Mouse (Mus musculus) myocyte (in vitro differentiated cells): Measurements from ENCODE around the gene Thap8.

Experiments
- CEBPB ChIP-seq: IDR thresholded peaks from 2 replicates; pipeline ENCODE4 v1.6.1; 2011; ENCODE audit warnings: mild to moderate bottlenecking, moderate library complexity; ENCODE audit not compliant: poor library complexity, insufficient read depth, severe bottlenecking
- POLR2A ChIP-seq: IDR thresholded peaks from one replicate; pipeline ENCODE4 v1.6.1; 2011; ENCODE audit warnings: low read depth, mild to moderate bottlenecking, control low read depth, moderate library complexity; ENCODE audit not compliant: insufficient read length
- SRF ChIP-seq: IDR thresholded peaks from one replicate; pipeline ENCODE4 v1.6.1; 2011; ENCODE audit warnings: low read depth; ENCODE audit not compliant: control insufficient read depth, insufficient read length
- TCF12 ChIP-seq: IDR thresholded peaks from one replicate; pipeline ENCODE4 v1.6.1; 2011; ENCODE audit warnings: mild to moderate bottlenecking, control low read depth; ENCODE audit not compliant: poor library complexity, insufficient read depth, severe bottlenecking

DNA sequence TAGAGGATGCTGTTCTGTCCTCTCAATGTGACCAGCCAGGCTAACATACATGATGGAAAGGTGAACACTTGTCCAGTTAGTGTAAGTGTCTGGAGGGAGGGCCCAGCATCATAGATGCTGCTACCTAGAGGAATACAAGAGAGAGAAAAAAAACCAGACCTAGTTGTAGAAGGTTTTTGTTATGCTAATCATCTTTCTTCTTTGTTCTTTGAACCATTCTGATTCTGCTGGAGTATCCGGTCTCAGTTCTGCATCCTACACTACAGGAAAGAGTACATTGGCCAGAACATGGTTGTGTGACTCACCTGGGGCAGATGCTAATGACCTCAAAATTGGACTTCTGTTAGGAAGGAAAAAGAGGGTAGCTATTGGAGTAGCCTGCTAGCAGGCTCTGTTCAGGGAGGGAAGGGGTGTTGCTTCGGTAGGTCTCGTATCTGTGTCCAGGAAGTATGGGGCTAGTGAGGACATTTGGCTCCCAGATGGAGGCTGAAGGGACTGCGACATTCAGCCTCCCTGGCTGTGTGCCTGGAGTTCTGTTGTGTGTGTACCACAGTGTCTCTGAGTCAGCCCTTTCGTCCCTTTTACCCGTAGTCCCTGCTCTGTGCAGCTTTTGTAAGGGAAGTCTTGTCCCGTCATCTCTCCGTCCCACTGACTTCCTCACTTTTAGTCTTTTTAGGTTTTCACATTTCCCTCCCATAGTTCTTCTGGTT, 7.0 kb downstream of the Thap8 start:
- TF ChIP-seq POLR2A = no peak
- no peak for TF ChIP-seq TCF12
- TF ChIP-seq CEBPB = no peak
- no peak for TF ChIP-seq SRF
